Mouse (Mus musculus): ENCODE data around the gene Plin5. TPM values are rescaled to one million over a fixed set of nuclear protein-coding genes. Genes with fewer than 3 reads are reported as not detected.

Gene Plin5
- total RNA-seq, 1 experiment, result 1.4 TPM

- Histone ChIP-seq H3K27ac (ENCODE audit: insufficient read depth, low read depth, low read length, poor library complexity, severe bottlenecking) (no peak overlapping the region), H3K4me1 (ENCODE audit: control insufficient read depth in 2 of 2, insufficient read depth in 2 of 2, low read length in 2 of 2, poor library complexity in 1 of 2) (peaks cover 0 to 11% of the 10 kb centered on the region in 2 experiments; a peak in 2 of 4 replicates), H3K36me3 (ENCODE audit: control insufficient read depth, insufficient read depth, low read length, poor library complexity, severe bottlenecking) (no peaks in the 10 kb centered on the region), H3K9me3 (ENCODE audit: control insufficient read depth, insufficient read depth, low read depth, low read length) (no peaks in the 10 kb centered on the region), H3K9ac (ENCODE audit: insufficient read depth, low read depth, low read length, poor library complexity, severe bottlenecking) (no peak overlapping the region), H3K4me3 (ENCODE audit: insufficient read depth in 1 of 2, low read depth in 1 of 2, low read length in 2 of 2, poor library complexity in 1 of 2, severe bottlenecking in 1 of 2) (no peak overlapping the region)
- TF ChIP-seq ZC3H11A (IDR thresholded peaks at IDR 0.05; ENCODE audit: borderline replicate concordance, low read depth, low read length) (no peak), ZNF384 (IDR thresholded peaks at IDR 0.05; ENCODE audit: low read depth, low read length) (no peak), MAFK (IDR thresholded peaks at IDR 0.05; ENCODE audit: insufficient read depth, low read depth, low read length) (no peak), HCFC1 (IDR thresholded peaks at IDR 0.05; ENCODE audit: borderline replicate concordance, insufficient read depth, low read length) (no peak)
- in situ Hi-C loops (cut with MboI; ENCODE audit: low sequenced_read_pairs in 2 of 2, unreplicated experiment in 2 of 2), result no loop called here
- DNase-seq (ENCODE audit: low read depth, low spot score), result no peak
Measured at GRCm38 (mm10) chr17:56132661-56133060, 15.3 kb upstream of the Plin5 start.

- no peak for TF ChIP-seq HCFC1 (IDR thresholded peaks at IDR 0.05; ENCODE audit: borderline replicate concordance, insufficient read depth, low read length)
- no peak for TF ChIP-seq ZNF384 (IDR thresholded peaks at IDR 0.05; ENCODE audit: low read depth, low read length)
- TF ChIP-seq CHD2 (IDR thresholded peaks at IDR 0.05; ENCODE audit: low read depth, low read length), result no peak
- no peak for TF ChIP-seq MAFK (IDR thresholded peaks at IDR 0.05; ENCODE audit: insufficient read depth, low read depth, low read length)
- no peak for TF ChIP-seq ZC3H11A (IDR thresholded peaks at IDR 0.05; ENCODE audit: borderline replicate concordance, low read depth, low read length)
- no peaks in the 10 kb centered on the region for H3K9me3 ChIP-seq (ENCODE audit: control insufficient read depth, insufficient read depth, low read depth, low read length)
- no peaks in the 10 kb centered on the region for H3K36me3 ChIP-seq (ENCODE audit: control insufficient read depth, insufficient read depth, low read length, poor library complexity, severe bottlenecking)
- peaks cover 0 to 10% of the 10 kb centered on the region in 2 experiments; a peak in 2 of 4 replicates for H3K4me1 ChIP-seq (ENCODE audit: control insufficient read depth in 2 of 2, insufficient read depth in 2 of 2, low read length in 2 of 2, poor library complexity in 1 of 2)
- no peak overlapping the region for H3K27ac ChIP-seq (ENCODE audit: insufficient read depth, low read depth, low read length, poor library complexity, severe bottlenecking)
- no peak overlapping the region for H3K4me3 ChIP-seq (ENCODE audit: insufficient read depth in 1 of 2, low read depth in 1 of 2, low read length in 2 of 2, poor library complexity in 1 of 2, severe bottlenecking in 1 of 2)
- in situ Hi-C loops (cut with MboI; ENCODE audit: low sequenced_read_pairs in 2 of 2, unreplicated experiment in 2 of 2), result no loop called here
- DNase-seq (ENCODE audit: low read depth, low spot score), result peak; percentile 84
- no peak overlapping the region for H3K9ac ChIP-seq (ENCODE audit: insufficient read depth, low read depth, low read length, poor library complexity, severe bottlenecking)
Measured at GRCm38 (mm10) chr17:56131814-56132213, 14.4 kb upstream of the Plin5 start.

GRCm38 (mm10) chr17:56131136-56131535 is 13.7 kb upstream of the Plin5 start:
- Histone ChIP-seq H3K4me1 (ENCODE audit: control insufficient read depth in 2 of 2, insufficient read depth in 2 of 2, low read length in 2 of 2, poor library complexity in 1 of 2) (peaks cover 0 to 10% of the 10 kb centered on the region in 2 experiments; a peak in 2 of 4 replicates), H3K4me3 (ENCODE audit: insufficient read depth in 1 of 2, low read depth in 1 of 2, low read length in 2 of 2, poor library complexity in 1 of 2, severe bottlenecking in 1 of 2) (no peak overlapping the region), H3K9ac (ENCODE audit: insufficient read depth, low read depth, low read length, poor library complexity, severe bottlenecking) (no peak overlapping the region), H3K27ac (ENCODE audit: insufficient read depth, low read depth, low read length, poor library complexity, severe bottlenecking) (no peak overlapping the region), H3K36me3 (ENCODE audit: control insufficient read depth, insufficient read depth, low read length, poor library complexity, severe bottlenecking) (no peaks in the 10 kb centered on the region), H3K9me3 (ENCODE audit: control insufficient read depth, insufficient read depth, low read depth, low read length) (no peaks in the 10 kb centered on the region)
- TF ChIP-seq ZC3H11A (IDR thresholded peaks at IDR 0.05; ENCODE audit: borderline replicate concordance, low read depth, low read length) (no peak), CHD2 (IDR thresholded peaks at IDR 0.05; ENCODE audit: low read depth, low read length) (no peak), ZNF384 (IDR thresholded peaks at IDR 0.05; ENCODE audit: low read depth, low read length) (no peak), MAFK (IDR thresholded peaks at IDR 0.05; ENCODE audit: insufficient read depth, low read depth, low read length) (no peak), HCFC1 (IDR thresholded peaks at IDR 0.05; ENCODE audit: borderline replicate concordance, insufficient read depth, low read length) (no peak)
- in situ Hi-C loops (cut with MboI; ENCODE audit: low sequenced_read_pairs in 2 of 2, unreplicated experiment in 2 of 2), result no loop called here
- DNase-seq (ENCODE audit: low read depth, low spot score), result no peak

GRCm38 (mm10) chr17:56128246-56128645 is 10.8 kb upstream of the Plin5 start:
- Histone ChIP-seq H3K36me3 (ENCODE audit: control insufficient read depth, insufficient read depth, low read length, poor library complexity, severe bottlenecking) (no peaks in the 10 kb centered on the region), H3K4me1 (ENCODE audit: control insufficient read depth in 2 of 2, insufficient read depth in 2 of 2, low read length in 2 of 2, poor library complexity in 1 of 2) (peaks cover 0 to 8% of the 10 kb centered on the region in 2 experiments; a peak in 2 of 4 replicates), H3K9me3 (ENCODE audit: control insufficient read depth, insufficient read depth, low read depth, low read length) (no peaks in the 10 kb centered on the region), H3K9ac (ENCODE audit: insufficient read depth, low read depth, low read length, poor library complexity, severe bottlenecking) (no peak overlapping the region), H3K4me3 (ENCODE audit: insufficient read depth in 1 of 2, low read depth in 1 of 2, low read length in 2 of 2, poor library complexity in 1 of 2, severe bottlenecking in 1 of 2) (no peak overlapping the region), H3K27ac (ENCODE audit: insufficient read depth, low read depth, low read length, poor library complexity, severe bottlenecking) (no peak overlapping the region)
- in situ Hi-C loops (cut with MboI; ENCODE audit: low sequenced_read_pairs in 2 of 2, unreplicated experiment in 2 of 2), result no loop called here
- TF ChIP-seq ZC3H11A (IDR thresholded peaks at IDR 0.05; ENCODE audit: borderline replicate concordance, low read depth, low read length) (no peak), CHD2 (IDR thresholded peaks at IDR 0.05; ENCODE audit: low read depth, low read length) (no peak), MAFK (IDR thresholded peaks at IDR 0.05; ENCODE audit: insufficient read depth, low read depth, low read length) (no peak), HCFC1 (IDR thresholded peaks at IDR 0.05; ENCODE audit: borderline replicate concordance, insufficient read depth, low read length) (no peak), ZNF384 (IDR thresholded peaks at IDR 0.05; ENCODE audit: low read depth, low read length) (no peak)
- no peak for DNase-seq (ENCODE audit: low read depth, low spot score)

- no peak overlapping the region for H3K27ac ChIP-seq (ENCODE audit: insufficient read depth, low read depth, low read length, poor library complexity, severe bottlenecking)
- DNase-seq (ENCODE audit: low read depth, low spot score), result no peak
- H3K9me3 ChIP-seq (ENCODE audit: control insufficient read depth, insufficient read depth, low read depth, low read length), result no peaks in the 10 kb centered on the region
- H3K9ac ChIP-seq (ENCODE audit: insufficient read depth, low read depth, low read length, poor library complexity, severe bottlenecking), result no peak overlapping the region
- H3K4me3 ChIP-seq (ENCODE audit: insufficient read depth in 1 of 2, low read depth in 1 of 2, low read length in 2 of 2, poor library complexity in 1 of 2, severe bottlenecking in 1 of 2), result no peak overlapping the region
- peaks cover 0 to 2% of the 10 kb centered on the region in 2 experiments; a peak in 1 of 4 replicates for H3K4me1 ChIP-seq (ENCODE audit: control insufficient read depth in 2 of 2, insufficient read depth in 2 of 2, low read length in 2 of 2, poor library complexity in 1 of 2)
- no peak for TF ChIP-seq MAFK (IDR thresholded peaks at IDR 0.05; ENCODE audit: insufficient read depth, low read depth, low read length)
- TF ChIP-seq ZC3H11A (IDR thresholded peaks at IDR 0.05; ENCODE audit: borderline replicate concordance, low read depth, low read length), result no peak
- no peak for TF ChIP-seq ZNF384 (IDR thresholded peaks at IDR 0.05; ENCODE audit: low read depth, low read length)
- no peak for TF ChIP-seq CHD2 (IDR thresholded peaks at IDR 0.05; ENCODE audit: low read depth, low read length)
- no peak for TF ChIP-seq HCFC1 (IDR thresholded peaks at IDR 0.05; ENCODE audit: borderline replicate concordance, insufficient read depth, low read length)
- no peaks in the 10 kb centered on the region for H3K36me3 ChIP-seq (ENCODE audit: control insufficient read depth, insufficient read depth, low read length, poor library complexity, severe bottlenecking)
- in situ Hi-C loops (cut with MboI; ENCODE audit: low sequenced_read_pairs in 2 of 2, unreplicated experiment in 2 of 2), result no loop called here
Measured at GRCm38 (mm10) chr17:56126175-56126574, 8.8 kb upstream of the Plin5 start.

Measured in ES-E14 (cell line).